Mouse (Mus musculus): ENCODE measurements around the gene Gabrb1. TPM values are rescaled to one million over a fixed set of nuclear protein-coding genes. Genes with fewer than 3 reads are reported as not detected.

Gabrb1 gene
- polyA plus RNA-seq, 2 experiments from 2014 or later, result 0.09 TPM; not detected in 1

GRCm38 (mm10) chr5:71830342-71830741, 172.4 kb downstream of the Gabrb1 start:
- no peak for ATAC-seq

- ATAC-seq, result no peak
These were observed 184.3 kb downstream of the Gabrb1 start for GRCm38 (mm10) chr5:71842241-71842640.

GRCm38 (mm10) chr5:71898214-71898613, 240.3 kb downstream of the Gabrb1 start:
- no peak for ATAC-seq

GRCm38 (mm10) chr5:71903399-71903798, 245.5 kb downstream of the Gabrb1 start:
- ATAC-seq, result peak; percentile 87

- ATAC-seq, result no peak
These were observed 256.1 kb downstream of the Gabrb1 start for GRCm38 (mm10) chr5:71914028-71914427.

GRCm38 (mm10) chr5:71915711-71916110, 257.8 kb downstream of the Gabrb1 start:
- no peak for ATAC-seq

GRCm38 (mm10) chr5:71917206-71917605, 259.3 kb downstream of the Gabrb1 start:
- no peak for ATAC-seq

- ATAC-seq, result no peak
These were observed 265.7 kb downstream of the Gabrb1 start for GRCm38 (mm10) chr5:71923636-71924035.

GRCm38 (mm10) chr5:71926336-71926735, 268.4 kb downstream of the Gabrb1 start:
- ATAC-seq, result no peak

GRCm38 (mm10) chr5:71930036-71930435, 272.1 kb downstream of the Gabrb1 start:
- no peak for ATAC-seq

GRCm38 (mm10) chr5:71951398-71951797, 293.5 kb downstream of the Gabrb1 start:
- no peak for ATAC-seq

- no peak for ATAC-seq
These were observed 297.3 kb downstream of the Gabrb1 start for GRCm38 (mm10) chr5:71955070-71955685.

GRCm38 (mm10) chr5:71964876-71965432, 307.0 kb downstream of the Gabrb1 start:
- ATAC-seq, result no peak

GRCm38 (mm10) chr5:71965529-71965928, 307.6 kb downstream of the Gabrb1 start:
- ATAC-seq, result no peak

- no peak for ATAC-seq
These were observed 312.4 kb downstream of the Gabrb1 start for GRCm38 (mm10) chr5:71970140-71970800.

- ATAC-seq, result no peak
These were observed 314.9 kb downstream of the Gabrb1 start for GRCm38 (mm10) chr5:71972831-71973230.

GRCm38 (mm10) chr5:71976133-71976532, 318.2 kb downstream of the Gabrb1 start:
- no peak for ATAC-seq

GRCm38 (mm10) chr5:71976571-71977061, 318.7 kb downstream of the Gabrb1 start:
- no peak for ATAC-seq

GRCm38 (mm10) chr5:71986561-71986960, 328.6 kb downstream of the Gabrb1 start:
- ATAC-seq, result no peak

GRCm38 (mm10) chr5:71986983-71987398, 329.1 kb downstream of the Gabrb1 start:
- ATAC-seq, result no peak

GRCm38 (mm10) chr5:71999466-71999865, 341.6 kb downstream of the Gabrb1 start:
- no peak for ATAC-seq

- ATAC-seq, result no peak
These were observed 346.0 kb downstream of the Gabrb1 start for GRCm38 (mm10) chr5:72003811-72004435.

- no peak for ATAC-seq
These were observed 379.0 kb downstream of the Gabrb1 start for GRCm38 (mm10) chr5:72036954-72037353.
